Mouse (Mus musculus) CD8-positive naive resting alpha-beta T cell, adult 57 days (primary cell): Measurements from ENCODE around the gene Arhgap18. TPM values are rescaled to one million over a fixed set of nuclear protein-coding genes. Genes with fewer than 3 reads are reported as not detected.

ENCODE experiments used
- total RNA-seq: library from RNA; stranded (reverse); gene quantifications from one replicate; pipeline ENCODE4 v1.2.4, GENCODE M21; 2023

Arhgap18 gene
- total RNA-seq, result 9.5 TPM

DNA sequence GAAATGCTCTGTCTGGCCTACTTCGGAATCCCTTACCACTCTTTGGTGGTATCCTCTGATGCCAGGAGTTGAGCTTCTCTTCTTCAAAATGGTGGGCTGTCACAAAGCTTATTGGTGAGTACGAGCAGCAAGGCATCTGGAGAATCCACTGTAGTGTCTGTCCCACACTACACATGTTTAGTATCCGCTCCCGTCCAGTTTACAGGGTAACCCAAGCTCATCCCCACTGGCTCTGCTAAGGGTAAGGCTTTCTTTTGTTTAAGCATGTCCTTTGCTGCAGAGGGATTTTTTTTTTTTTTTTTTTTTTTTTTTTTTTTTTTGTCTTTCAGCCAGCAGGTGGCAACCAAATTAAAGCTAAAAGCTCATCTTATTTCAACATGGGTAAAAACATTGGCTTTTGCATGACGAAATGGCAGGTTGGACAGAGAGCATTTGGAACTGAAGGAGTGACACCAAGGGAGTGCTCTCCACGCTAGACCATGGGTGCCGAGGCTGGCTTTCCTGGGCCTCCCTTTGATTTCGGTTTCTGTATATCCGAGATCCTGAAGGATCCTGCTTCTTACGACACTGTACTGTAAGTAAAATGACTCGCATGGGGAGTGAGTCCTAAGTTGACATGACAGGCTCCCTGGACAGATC, at the start of gene Arhgap18:
TSS of gene Arhgap18 (plus strand) at position 493 of the 639 bp plus-strand sequence.

